Mouse (Mus musculus) liver, embryonic 15.5 days (tissue): ENCODE measurements at regions not wholly inside any gene's neighbourhood (a gene's known extent, or its start where the extent isn't known, plus 50 kb on each side); places are given as distances from the start of the nearest gene placed in this dataset.

ENCODE experiments used
- ATAC-seq: fragments of 200-750 bp; cut with Nextera tagmentation; 2 replicates; pipeline ENCODE4 v1.8.0; 2017; ENCODE audit warnings: moderate number of reproducible peaks, mild to moderate bottlenecking, moderate library complexity; ENCODE audit not compliant: insufficient read depth
- H3K27ac ChIP-seq: fragments of 300-500 bp; sonication (generic); replicated peaks from 2 replicates; pipeline ENCODE4 v1.5.1; 2015; ENCODE audit warnings: mild to moderate bottlenecking, inconsistent platforms
- H3K27me3 ChIP-seq: fragments of 300-500 bp; sonication (generic); 2 replicates; pipeline ENCODE4 v1.6.1; 2015; ENCODE audit warnings: mild to moderate bottlenecking, inconsistent platforms
- H3K36me3 ChIP-seq: fragments of 300-500 bp; sonication (generic); replicated peaks from 2 replicates; pipeline ENCODE4 v1.6.1; 2015; ENCODE audit warnings: moderate library complexity, mild to moderate bottlenecking, inconsistent platforms
- H3K4me1 ChIP-seq: fragments of 300-500 bp; sonication (generic); replicated peaks from 2 replicates; pipeline ENCODE4 v1.6.1; 2015; ENCODE audit warnings: inconsistent platforms
- H3K4me2 ChIP-seq: fragments of 300-500 bp; sonication (generic); 2 replicates; pipeline ENCODE4 v1.6.1; 2015; ENCODE audit warnings: moderate library complexity, mild to moderate bottlenecking, inconsistent platforms
- H3K4me3 ChIP-seq: fragments of 300-500 bp; sonication (generic); replicated peaks from 2 replicates; pipeline ENCODE4 v1.5.1; 2015; ENCODE audit warnings: mild to moderate bottlenecking, inconsistent platforms
- H3K9ac ChIP-seq: fragments of 300-500 bp; sonication (generic); 2 replicates; pipeline ENCODE4 v1.6.1; 2015; ENCODE audit warnings: moderate library complexity, mild to moderate bottlenecking, inconsistent platforms
- H3K9me3 ChIP-seq: fragments of 300-500 bp; sonication (generic); replicated peaks from 2 replicates; pipeline ENCODE4 v1.6.1; 2016; ENCODE audit warnings: inconsistent platforms
- WGBS: fragments of 180-500 bp; shearing (Covaris S2); methylation state at CpG from one replicate; pipeline ENCODE4 v1.1.7; 2015; ENCODE audit warnings: mixed read lengths; ENCODE audit not compliant: insufficient replicate concordance; 5-methylcytosine and 5-hydroxymethylcytosine counted together

- Histone ChIP-seq H3K36me3 (no peaks in the 10 kb centered on the region), H3K4me1 (no peaks in the 10 kb centered on the region)
Observed at GRCm38 (mm10) chr17:10078536-10079319, 240.9 kb downstream of the Qk start.

GRCm38 (mm10) chr17:10073301-10073700 is 246.4 kb downstream of the Qk start:
- no peak for ATAC-seq
- no peaks in the 10 kb centered on the region for H3K4me1 ChIP-seq
- H3K27ac ChIP-seq = no peak overlapping the region
- no peak overlapping the region for H3K4me3 ChIP-seq
- H3K4me2 ChIP-seq = no peak overlapping the region
- H3K27me3 ChIP-seq = no peaks in the 10 kb centered on the region
- no peak overlapping the region for H3K9ac ChIP-seq
- no peaks in the 10 kb centered on the region for H3K36me3 ChIP-seq
- H3K9me3 ChIP-seq = no peaks in the 10 kb centered on the region

More at GRCm38 (mm10) chr17:10078536-10079319, 240.9 kb downstream of the Qk start:
- Histone ChIP-seq H3K27me3 (no peaks in the 10 kb centered on the region), H3K9me3 (no peaks in the 10 kb centered on the region), H3K27ac (no peak overlapping the region), H3K4me2 (no peak overlapping the region), H3K4me3 (no peak overlapping the region), H3K9ac (no peak overlapping the region)
- ATAC-seq = no peak
- 52% methylated on average over 7 of the region's 7 CpGs for whole genome bisulfite sequencing

GRCm38 (mm10) chr17:10069251-10069650 is 250.4 kb downstream of the Qk start:
- Histone ChIP-seq H3K36me3 (no peaks in the 10 kb centered on the region), H3K4me3 (no peak overlapping the region), H3K4me2 (no peak overlapping the region), H3K4me1 (no peaks in the 10 kb centered on the region), H3K9ac (no peak overlapping the region), H3K9me3 (no peaks in the 10 kb centered on the region), H3K27ac (no peak overlapping the region), H3K27me3 (no peaks in the 10 kb centered on the region)
- whole genome bisulfite sequencing = 78% methylated on average over 3 of the region's 3 CpGs
- ATAC-seq = no peak

- no peak overlapping the region for H3K4me3 ChIP-seq
Observed at GRCm38 (mm10) chr17:10065131-10065530, 254.5 kb downstream of the Qk start.

GRCm38 (mm10) chr17:10062546-10063100 is 257.0 kb downstream of the Qk start:
- no peak overlapping the region for H3K4me3 ChIP-seq
- no peaks in the 10 kb centered on the region for H3K4me1 ChIP-seq
- no peaks in the 10 kb centered on the region for H3K36me3 ChIP-seq
- H3K9ac ChIP-seq = no peak overlapping the region
- H3K4me2 ChIP-seq = no peak overlapping the region
- no peaks in the 10 kb centered on the region for H3K9me3 ChIP-seq
- no peak overlapping the region for H3K27ac ChIP-seq
- ATAC-seq = no peak
- H3K27me3 ChIP-seq = no peaks in the 10 kb centered on the region
- 61% methylated on average over 8 of the region's 8 CpGs for WGBS

More at GRCm38 (mm10) chr17:10065131-10065530, 254.5 kb downstream of the Qk start:
- Histone ChIP-seq H3K9ac (no peak overlapping the region), H3K27ac (no peak overlapping the region), H3K27me3 (no peaks in the 10 kb centered on the region), H3K4me1 (no peaks in the 10 kb centered on the region), H3K9me3 (no peaks in the 10 kb centered on the region), H3K36me3 (no peaks in the 10 kb centered on the region), H3K4me2 (no peak overlapping the region)
- WGBS = 50% methylated on average over 3 of the region's 3 CpGs
- no peak for ATAC-seq

GRCm38 (mm10) chr17:10057736-10058135 is 261.9 kb downstream of the Qk start:
- no peak overlapping the region for H3K4me3 ChIP-seq
- H3K9ac ChIP-seq = no peak overlapping the region
- no peaks in the 10 kb centered on the region for H3K9me3 ChIP-seq
- H3K4me2 ChIP-seq = no peak overlapping the region
- WGBS = 42% methylated on average over 1 of the region's 1 CpGs
- no peaks in the 10 kb centered on the region for H3K4me1 ChIP-seq
- no peak overlapping the region for H3K27ac ChIP-seq
- H3K36me3 ChIP-seq = no peaks in the 10 kb centered on the region
- no peak for ATAC-seq
- H3K27me3 ChIP-seq = no peaks in the 10 kb centered on the region

GRCm38 (mm10) chr17:10056096-10056495 is 263.6 kb downstream of the Qk start:
- Histone ChIP-seq H3K36me3 (no peaks in the 10 kb centered on the region), H3K4me2 (no peak overlapping the region), H3K4me1 (no peaks in the 10 kb centered on the region), H3K4me3 (no peak overlapping the region), H3K9me3 (no peaks in the 10 kb centered on the region), H3K27me3 (no peaks in the 10 kb centered on the region), H3K9ac (no peak overlapping the region), H3K27ac (no peak overlapping the region)
- no peak for ATAC-seq
- 68% methylated on average over 2 of the region's 2 CpGs for WGBS

GRCm38 (mm10) chr17:10054375-10054774 is 265.3 kb downstream of the Qk start:
- H3K27me3 ChIP-seq = no peaks in the 10 kb centered on the region
- 59% methylated on average over 5 of the region's 5 CpGs for WGBS
- no peaks in the 10 kb centered on the region for H3K9me3 ChIP-seq
- no peak overlapping the region for H3K4me3 ChIP-seq
- no peak overlapping the region for H3K4me2 ChIP-seq
- no peak overlapping the region for H3K9ac ChIP-seq
- H3K4me1 ChIP-seq = no peaks in the 10 kb centered on the region
- no peak overlapping the region for H3K27ac ChIP-seq
- no peak for ATAC-seq
- H3K36me3 ChIP-seq = no peaks in the 10 kb centered on the region

- WGBS = 57% methylated on average over 5 of the region's 5 CpGs
- Histone ChIP-seq H3K27ac (no peak overlapping the region), H3K9me3 (no peaks in the 10 kb centered on the region), H3K36me3 (no peaks in the 10 kb centered on the region), H3K27me3 (no peaks in the 10 kb centered on the region), H3K4me3 (no peak overlapping the region), H3K9ac (no peak overlapping the region), H3K4me2 (no peak overlapping the region), H3K4me1 (peaks cover 5% of the 10 kb centered on the region)
- ATAC-seq = no peak
Observed at GRCm38 (mm10) chr17:10044336-10044735, 275.3 kb downstream of the Qk start.

GRCm38 (mm10) chr17:10042042-10042652 is 277.5 kb downstream of the Qk start:
- H3K9me3 ChIP-seq = no peaks in the 10 kb centered on the region
- 65% methylated on average over 5 of the region's 5 CpGs for WGBS
- no peak overlapping the region for H3K4me2 ChIP-seq
- H3K9ac ChIP-seq = no peak overlapping the region
- peaks cover 5% of the 10 kb centered on the region for H3K4me1 ChIP-seq
- H3K27ac ChIP-seq = peak overlapping the region; percentile 67; the same call in 1 of the 2 replicates
- H3K27me3 ChIP-seq = no peaks in the 10 kb centered on the region
- no peaks in the 10 kb centered on the region for H3K36me3 ChIP-seq
- no peak overlapping the region for H3K4me3 ChIP-seq
- peak; percentile 82 for ATAC-seq

- no peak overlapping the region for H3K9ac ChIP-seq
- WGBS = 11% methylated on average over 4 of the region's 4 CpGs
- peaks cover 5% of the 10 kb centered on the region for H3K4me1 ChIP-seq
- H3K27ac ChIP-seq = no peak overlapping the region
- H3K27me3 ChIP-seq = no peaks in the 10 kb centered on the region
- H3K4me2 ChIP-seq = no peak overlapping the region
- H3K9me3 ChIP-seq = no peaks in the 10 kb centered on the region
- H3K4me3 ChIP-seq = no peak overlapping the region
- ATAC-seq = peak; percentile 26; the same call in 1 of the 2 replicates
- no peaks in the 10 kb centered on the region for H3K36me3 ChIP-seq
Observed at GRCm38 (mm10) chr17:10040951-10041359, 278.7 kb downstream of the Qk start.
